Mouse (Mus musculus) heart, embryonic 15.5 days (tissue): ENCODE measurements around the gene Ube4b. TPM values are rescaled to one million over a fixed set of nuclear protein-coding genes. Genes with fewer than 3 reads are reported as not detected.
"Not testable (repeated sequence)": the region's sequence is repeated elsewhere in the genome, so short reads cannot be mapped to it uniquely, and the experiment has no call there.

Experiments used
- ATAC-seq: fragments of 200-750 bp; cut with Nextera tagmentation; replicated peaks from 2 replicates; pipeline ENCODE4 v1.8.0; 2017; ENCODE audit warnings: low read depth, moderate TSS enrichment; ENCODE audit not compliant: insufficient number of reproducible peaks, insufficient read depth, low FRiP score
- H3K27ac ChIP-seq: fragments of 300-500 bp; sonication (generic); 2 replicates; pipeline ENCODE4 v1.5.1; 2015; ENCODE audit warnings: mild to moderate bottlenecking, inconsistent platforms
- H3K27me3 ChIP-seq: fragments of 300-500 bp; sonication (generic); 2 replicates; pipeline ENCODE4 v1.6.1; 2015; ENCODE audit warnings: inconsistent platforms
- H3K36me3 ChIP-seq: fragments of 300-500 bp; sonication (generic); 2 replicates; pipeline ENCODE4 v1.6.1; 2015; ENCODE audit warnings: mild to moderate bottlenecking, inconsistent platforms
- H3K4me1 ChIP-seq: fragments of 300-500 bp; sonication (generic); replicated peaks from 2 replicates; pipeline ENCODE4 v1.6.1; 2015; ENCODE audit warnings: inconsistent platforms
- H3K4me2 ChIP-seq: fragments of 300-500 bp; sonication (generic); 2 replicates; pipeline ENCODE4 v1.6.1; 2015; ENCODE audit warnings: inconsistent platforms, mild to moderate bottlenecking, moderate library complexity
- H3K4me3 ChIP-seq: fragments of 300-500 bp; sonication (generic); 2 replicates; pipeline ENCODE4 v1.5.1; 2015; ENCODE audit warnings: mild to moderate bottlenecking, inconsistent platforms
- H3K9ac ChIP-seq: fragments of 300-500 bp; sonication (generic); 2 replicates; pipeline ENCODE4 v1.6.1; 2015; ENCODE audit warnings: mild to moderate bottlenecking, inconsistent platforms
- H3K9me3 ChIP-seq: fragments of 300-500 bp; sonication (generic); replicated peaks from 2 replicates; pipeline ENCODE4 v1.6.1; 2016; ENCODE audit warnings: inconsistent platforms
- WGBS: fragments of 180-500 bp; shearing (Covaris S2); methylation state at CpG from one replicate; pipeline ENCODE4 v1.1.7; 2015; ENCODE audit warnings: mixed read lengths; 5-methylcytosine and 5-hydroxymethylcytosine counted together
- polyA plus RNA-seq: library from polyadenylated mRNA; unstranded; fragments of >200 nt; fragmentation: Nextera tagmentation; extraction: Ambion mirVana; gene quantifications from 2 replicates; pipeline ENCODE4 v1.2.1, GENCODE M21; 2015

The Ube4b gene
- 27.2 and 35.6 TPM in 2 replicates for polyA plus RNA-seq

- Histone ChIP-seq H3K4me2 (peak within 1 kb of the TSS; percentile 84), H3K9me3 (no peaks in the 10 kb centered on the region), H3K27ac (peak within 1 kb of the TSS; percentile 100), H3K4me1 (peaks cover 21% of the 10 kb centered on the region), H3K4me3 (peak within 1 kb of the TSS; percentile 99), H3K27me3 (no peaks in the 10 kb centered on the region), H3K36me3 (no peaks in the 10 kb centered on the region), H3K9ac (peak within 1 kb of the TSS; percentile 97)
- WGBS = under 1% methylated on average over 48 of the region's 50 CpGs
- ATAC-seq = peak; percentile 92
Observed at GRCm38 (mm10) chr4:149426325-149427199, at the start of gene Ube4b. Ube4b (minus strand) TSS chr4:149426749.

- Histone ChIP-seq H3K36me3 (peaks cover 20% of the 10 kb centered on the region), H3K4me2 (no peak overlapping the region), H3K9me3 (no peaks in the 10 kb centered on the region), H3K27ac (no peak overlapping the region), H3K9ac (no peak overlapping the region), H3K4me1 (no peaks in the 10 kb centered on the region; the same call in 1 of the 2 replicates), H3K4me3 (no peak overlapping the region), H3K27me3 (no peaks in the 10 kb centered on the region)
- ATAC-seq = no peak
- WGBS = 60% methylated on average over 7 of the region's 7 CpGs
Observed at GRCm38 (mm10) chr4:149475096-149475495, 48.5 kb upstream of the Ube4b start.

GRCm38 (mm10) chr4:149469557-149469956 is 43.0 kb upstream of the Ube4b start:
- WGBS = 88% methylated on average over 3 of the region's 3 CpGs
- Histone ChIP-seq H3K9me3 (no peaks in the 10 kb centered on the region), H3K36me3 (peaks cover 41% of the 10 kb centered on the region), H3K4me1 (no peaks in the 10 kb centered on the region), H3K4me2 (no peak overlapping the region), H3K27ac (no peak overlapping the region), H3K4me3 (no peak overlapping the region), H3K9ac (no peak overlapping the region), H3K27me3 (no peaks in the 10 kb centered on the region)
- no peak for ATAC-seq

GRCm38 (mm10) chr4:149463435-149463950 is 36.9 kb upstream of the Ube4b start:
- H3K9me3 ChIP-seq = no peaks in the 10 kb centered on the region
- WGBS = 75% methylated on average over 6 of the region's 6 CpGs
- no peak overlapping the region for H3K27ac ChIP-seq
- H3K4me2 ChIP-seq = no peak overlapping the region
- no peaks in the 10 kb centered on the region for H3K27me3 ChIP-seq
- no peak overlapping the region for H3K9ac ChIP-seq
- ATAC-seq = no peak
- peaks cover 8% of the 10 kb centered on the region; the same call in 1 of the 2 replicates for H3K36me3 ChIP-seq
- H3K4me1 ChIP-seq = peaks cover 7% of the 10 kb centered on the region
- H3K4me3 ChIP-seq = no peak overlapping the region

GRCm38 (mm10) chr4:149462305-149462971 is 35.9 kb upstream of the Ube4b start:
- Histone ChIP-seq H3K27ac (no peak overlapping the region), H3K36me3 (peaks cover 2% of the 10 kb centered on the region; the same call in 1 of the 2 replicates), H3K4me2 (no peak overlapping the region), H3K9ac (no peak overlapping the region), H3K9me3 (no peaks in the 10 kb centered on the region), H3K4me3 (no peak overlapping the region), H3K4me1 (peaks cover 7% of the 10 kb centered on the region), H3K27me3 (no peaks in the 10 kb centered on the region)
- no peak for ATAC-seq
- 65% methylated on average over 6 of the region's 6 CpGs for WGBS

- Histone ChIP-seq H3K9me3 (no peaks in the 10 kb centered on the region), H3K9ac (no peak overlapping the region), H3K27me3 (no peaks in the 10 kb centered on the region), H3K36me3 (no peaks in the 10 kb centered on the region), H3K27ac (no peak overlapping the region), H3K4me1 (peaks cover 7% of the 10 kb centered on the region), H3K4me2 (no peak overlapping the region), H3K4me3 (no peak overlapping the region)
- 41% methylated on average over 5 of the region's 7 CpGs for WGBS
- no peak for ATAC-seq
Observed at GRCm38 (mm10) chr4:149461579-149462304, 35.2 kb upstream of the Ube4b start.

- H3K9me3 ChIP-seq, H3K27ac ChIP-seq, H3K9ac ChIP-seq, H3K4me2 ChIP-seq, H3K4me1 ChIP-seq, H3K27me3 ChIP-seq, H3K36me3 ChIP-seq, ATAC-seq, H3K4me3 ChIP-seq: not testable (repeated sequence)
- WGBS = 92% methylated on average over 2 of the region's 2 CpGs
Observed at GRCm38 (mm10) chr4:149460475-149460874, 33.9 kb upstream of the Ube4b start.

- WGBS = 83% methylated on average over 1 of the region's 1 CpGs
- H3K4me1 ChIP-seq = peaks cover 7% of the 10 kb centered on the region
- H3K9me3 ChIP-seq = no peaks in the 10 kb centered on the region
- no peaks in the 10 kb centered on the region for H3K27me3 ChIP-seq
- no peak overlapping the region for H3K4me2 ChIP-seq
- no peaks in the 10 kb centered on the region for H3K36me3 ChIP-seq
- H3K27ac ChIP-seq = no peak overlapping the region
- no peak overlapping the region for H3K9ac ChIP-seq
- ATAC-seq = no peak
- no peak overlapping the region for H3K4me3 ChIP-seq
Observed at GRCm38 (mm10) chr4:149459425-149459824, 32.9 kb upstream of the Ube4b start.

- WGBS = 53% methylated on average over 5 of the region's 5 CpGs
- H3K9ac ChIP-seq = no peak overlapping the region
- H3K27ac ChIP-seq = no peak overlapping the region
- ATAC-seq = no peak
- H3K4me2 ChIP-seq = no peak overlapping the region
- no peaks in the 10 kb centered on the region for H3K36me3 ChIP-seq
- no peaks in the 10 kb centered on the region for H3K27me3 ChIP-seq
- no peak overlapping the region for H3K4me3 ChIP-seq
- peaks cover 7% of the 10 kb centered on the region for H3K4me1 ChIP-seq
- H3K9me3 ChIP-seq = no peaks in the 10 kb centered on the region
Observed at GRCm38 (mm10) chr4:149458526-149458925, 32.0 kb upstream of the Ube4b start.

GRCm38 (mm10) chr4:149457831-149458430 is 31.4 kb upstream of the Ube4b start:
- H3K4me3 ChIP-seq = no peak overlapping the region
- peaks cover 7% of the 10 kb centered on the region for H3K4me1 ChIP-seq
- no peaks in the 10 kb centered on the region for H3K27me3 ChIP-seq
- WGBS = 55% methylated on average over 6 of the region's 6 CpGs
- no peak overlapping the region for H3K9ac ChIP-seq
- H3K36me3 ChIP-seq = no peaks in the 10 kb centered on the region
- no peak for ATAC-seq
- H3K4me2 ChIP-seq = no peak overlapping the region
- H3K9me3 ChIP-seq = no peaks in the 10 kb centered on the region
- H3K27ac ChIP-seq = no peak overlapping the region

- H3K9ac ChIP-seq, ATAC-seq, H3K36me3 ChIP-seq, H3K4me1 ChIP-seq, H3K27me3 ChIP-seq, H3K27ac ChIP-seq, H3K4me2 ChIP-seq, H3K4me3 ChIP-seq, H3K9me3 ChIP-seq: not testable (repeated sequence)
- 83% methylated on average over 27 of the region's 27 CpGs for WGBS
Observed at GRCm38 (mm10) chr4:149457163-149457562, 30.6 kb upstream of the Ube4b start.
